Mouse (Mus musculus): ENCODE measurements at regions not wholly inside any gene's neighbourhood (a gene's known extent, or its start where the extent isn't known, plus 50 kb on each side); places are given as distances from the start of the nearest gene placed in this dataset.

DNA sequence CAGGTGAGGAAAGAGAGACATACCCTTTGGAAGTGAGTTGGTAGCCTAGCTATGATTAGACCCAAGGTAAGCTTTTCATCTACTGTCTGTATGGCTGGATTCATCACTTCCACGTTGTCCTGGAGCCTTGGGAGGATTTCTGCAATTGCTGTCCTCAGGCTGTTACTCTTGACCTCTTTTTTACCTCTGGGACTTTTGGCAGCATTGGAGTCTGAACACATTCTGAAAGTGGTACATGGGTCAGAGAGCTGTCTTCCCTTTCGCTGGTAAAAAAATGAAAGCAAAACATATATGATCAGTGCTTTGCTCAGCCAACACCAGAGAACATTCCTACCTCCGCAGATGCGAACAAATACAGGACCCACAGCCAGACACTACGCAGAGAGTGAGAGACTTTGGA, 136.1 kb upstream of the Bcl6 start:
- H3K4me3 ChIP-seq (ENCODE audit: extremely low read depth, insufficient read depth, insufficient read length) = no peak overlapping the region
- no peak for DNase-seq (ENCODE audit: low read depth in 1 of 2, low spot score in 2 of 2)
- WGBS = 87% methylated on average over 5 of the region's 5 CpGs
- H3K36me3 ChIP-seq (ENCODE audit: control insufficient read depth, insufficient read depth, low read length) = no peaks in the 10 kb centered on the region
- no peak for TF ChIP-seq CTCF (IDR thresholded peaks at IDR 0.05; ENCODE audit: extremely low read depth, insufficient read depth, insufficient read length, insufficient replicate concordance)
- no peaks in the 10 kb centered on the region for H3K27me3 ChIP-seq (ENCODE audit: control insufficient read depth, insufficient read depth, low read length)
- H3K27ac ChIP-seq (ENCODE audit: insufficient read depth, low read length) = no peak overlapping the region
- peaks cover 1% of the 10 kb centered on the region; the same call in 1 of the 2 replicates for H3K4me1 ChIP-seq (ENCODE audit: control insufficient read depth, insufficient read depth, insufficient read length)

- no peak overlapping the region for H3K27ac ChIP-seq (ENCODE audit: insufficient read depth, low read length)
- no peak for DNase-seq (ENCODE audit: low read depth in 1 of 2, low spot score in 2 of 2)
- H3K4me1 ChIP-seq (ENCODE audit: control insufficient read depth, insufficient read depth, insufficient read length) = peaks cover 1% of the 10 kb centered on the region; the same call in 1 of the 2 replicates
- H3K36me3 ChIP-seq (ENCODE audit: control insufficient read depth, insufficient read depth, low read length) = no peaks in the 10 kb centered on the region
- H3K27me3 ChIP-seq (ENCODE audit: control insufficient read depth, insufficient read depth, low read length) = no peaks in the 10 kb centered on the region
- no peak overlapping the region for H3K4me3 ChIP-seq (ENCODE audit: extremely low read depth, insufficient read depth, insufficient read length)
- TF ChIP-seq CTCF (IDR thresholded peaks at IDR 0.05; ENCODE audit: extremely low read depth, insufficient read depth, insufficient read length, insufficient replicate concordance) (no peak), POLR2A (IDR thresholded peaks at IDR 0.05; ENCODE audit: low read depth, low read length) (no peak)
- whole genome bisulfite sequencing = 83% methylated on average over 4 of the region's 4 CpGs
Observed at GRCm38 (mm10) chr16:24124083-24124482, 135.4 kb upstream of the Bcl6 start.

DNA sequence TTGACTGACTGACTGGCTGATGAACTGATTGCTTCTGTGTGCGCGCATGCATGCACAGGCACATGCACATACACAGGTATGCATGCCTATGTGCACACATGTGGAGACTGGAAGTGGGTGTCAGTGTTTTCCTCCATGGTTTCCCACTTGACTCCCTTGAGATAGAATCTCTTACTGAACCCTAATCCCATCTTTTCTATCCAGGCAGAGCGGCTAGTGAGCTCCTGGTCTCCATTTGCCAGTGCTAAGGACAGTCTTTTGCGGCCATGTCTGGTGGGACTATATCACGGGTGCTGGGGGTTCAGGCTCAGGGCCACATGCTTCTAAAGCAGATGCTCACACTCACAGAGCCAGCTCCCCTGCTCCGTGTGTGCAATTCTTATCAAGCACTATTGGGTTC, 133.0 kb upstream of the Bcl6 start:
- Histone ChIP-seq H3K27me3 (ENCODE audit: control insufficient read depth, insufficient read depth, low read length) (no peaks in the 10 kb centered on the region), H3K4me1 (ENCODE audit: control insufficient read depth, insufficient read depth, insufficient read length) (no peaks in the 10 kb centered on the region), H3K27ac (ENCODE audit: insufficient read depth, low read length) (no peak overlapping the region), H3K4me3 (ENCODE audit: extremely low read depth, insufficient read depth, insufficient read length) (no peak overlapping the region), H3K36me3 (ENCODE audit: control insufficient read depth, insufficient read depth, low read length) (no peaks in the 10 kb centered on the region)
- TF ChIP-seq POLR2A (IDR thresholded peaks at IDR 0.05; ENCODE audit: low read depth, low read length) = no peak
- no peak for TF ChIP-seq CTCF (IDR thresholded peaks at IDR 0.05; ENCODE audit: extremely low read depth, insufficient read depth, insufficient read length, insufficient replicate concordance)
- DNase-seq (ENCODE audit: low read depth in 1 of 2, low spot score in 2 of 2) = no peak
- 95% methylated on average over 6 of the region's 6 CpGs for WGBS

DNA sequence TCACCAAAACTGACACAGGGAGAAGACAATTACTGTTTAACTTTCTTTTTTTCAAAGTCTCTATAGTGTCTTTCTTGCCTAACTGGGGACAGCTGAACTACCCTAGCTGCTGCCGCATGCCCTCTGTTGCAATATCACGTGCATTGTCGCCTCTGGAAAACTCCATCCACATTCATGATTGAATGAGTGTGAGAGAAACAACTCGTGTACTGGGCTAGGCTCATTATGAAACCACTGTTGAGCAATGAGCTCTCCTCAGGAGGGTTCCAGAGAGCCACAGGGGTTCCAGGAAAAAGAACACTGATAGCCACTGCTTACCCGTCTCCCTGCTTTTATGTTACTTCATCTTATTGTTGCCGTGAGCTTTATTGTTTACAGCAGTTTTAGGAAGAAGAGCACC, 132.2 kb upstream of the Bcl6 start:
- WGBS = 81% methylated on average over 6 of the region's 6 CpGs

GRCm38 (mm10) chr16:24118487-24118886, 129.8 kb upstream of the Bcl6 start:
- Histone ChIP-seq H3K36me3 (ENCODE audit: control insufficient read depth, insufficient read depth, low read length) (no peaks in the 10 kb centered on the region), H3K27me3 (ENCODE audit: control insufficient read depth, insufficient read depth, low read length) (no peaks in the 10 kb centered on the region), H3K4me1 (ENCODE audit: control insufficient read depth, insufficient read depth, insufficient read length) (no peaks in the 10 kb centered on the region), H3K27ac (ENCODE audit: insufficient read depth, low read length) (no peak overlapping the region), H3K4me3 (ENCODE audit: extremely low read depth, insufficient read depth, insufficient read length) (no peak overlapping the region)
- DNase-seq (ENCODE audit: low read depth in 1 of 2, low spot score in 2 of 2) = no peak
- 87% methylated on average over 2 of the region's 2 CpGs for WGBS
- TF ChIP-seq POLR2A (IDR thresholded peaks at IDR 0.05; ENCODE audit: low read depth, low read length) (no peak), CTCF (IDR thresholded peaks at IDR 0.05; ENCODE audit: extremely low read depth, insufficient read depth, insufficient read length, insufficient replicate concordance) (no peak)

More for the DNA sequence above, 132.2 kb upstream of the Bcl6 start:
- H3K4me3 ChIP-seq (ENCODE audit: extremely low read depth, insufficient read depth, insufficient read length) = no peak overlapping the region
- H3K4me1 ChIP-seq (ENCODE audit: control insufficient read depth, insufficient read depth, insufficient read length) = no peaks in the 10 kb centered on the region
- TF ChIP-seq CTCF (IDR thresholded peaks at IDR 0.05; ENCODE audit: extremely low read depth, insufficient read depth, insufficient read length, insufficient replicate concordance) (no peak), POLR2A (IDR thresholded peaks at IDR 0.05; ENCODE audit: low read depth, low read length) (no peak)
- H3K27ac ChIP-seq (ENCODE audit: insufficient read depth, low read length) = no peak overlapping the region
- DNase-seq (ENCODE audit: low read depth in 1 of 2, low spot score in 2 of 2) = no peak
- no peaks in the 10 kb centered on the region for H3K27me3 ChIP-seq (ENCODE audit: control insufficient read depth, insufficient read depth, low read length)
- H3K36me3 ChIP-seq (ENCODE audit: control insufficient read depth, insufficient read depth, low read length) = no peaks in the 10 kb centered on the region

GRCm38 (mm10) chr16:24102854-24103690, 114.4 kb upstream of the Bcl6 start:
- no peaks in the 10 kb centered on the region for H3K4me1 ChIP-seq (ENCODE audit: control insufficient read depth, insufficient read depth, insufficient read length)
- no peaks in the 10 kb centered on the region for H3K27me3 ChIP-seq (ENCODE audit: control insufficient read depth, insufficient read depth, low read length)
- no peak overlapping the region for H3K27ac ChIP-seq (ENCODE audit: insufficient read depth, low read length)
- TF ChIP-seq CTCF (IDR thresholded peaks at IDR 0.05; ENCODE audit: extremely low read depth, insufficient read depth, insufficient read length, insufficient replicate concordance) (no peak), POLR2A (IDR thresholded peaks at IDR 0.05; ENCODE audit: low read depth, low read length) (no peak)
- H3K36me3 ChIP-seq (ENCODE audit: control insufficient read depth, insufficient read depth, low read length) = no peaks in the 10 kb centered on the region
- H3K4me3 ChIP-seq (ENCODE audit: extremely low read depth, insufficient read depth, insufficient read length) = no peak overlapping the region
- WGBS = 68% methylated on average over 8 of the region's 8 CpGs
- no peak for DNase-seq (ENCODE audit: low read depth in 1 of 2, low spot score in 2 of 2)

DNA sequence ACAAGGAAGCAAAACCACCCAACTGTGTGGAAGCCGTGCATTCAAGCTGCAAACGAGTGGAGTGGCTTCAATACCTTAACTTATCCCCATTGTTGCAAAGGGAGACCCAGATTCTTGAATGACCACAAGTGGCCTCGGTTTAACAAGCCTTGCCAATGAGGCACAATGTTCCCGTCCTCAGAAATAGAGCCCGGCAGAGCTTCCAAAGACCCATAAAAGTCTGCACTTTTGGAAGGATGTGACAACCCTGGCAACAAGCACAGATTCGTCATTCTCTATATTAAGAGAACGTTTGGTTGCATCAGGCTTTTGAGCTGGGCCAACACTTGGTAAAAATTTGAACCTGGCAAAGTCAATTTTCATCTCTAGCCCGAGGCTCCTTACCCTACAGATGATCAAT, 108.9 kb upstream of the Bcl6 start:
- H3K27me3 ChIP-seq (ENCODE audit: control insufficient read depth, insufficient read depth, low read length) = no peaks in the 10 kb centered on the region
- H3K4me3 ChIP-seq (ENCODE audit: extremely low read depth, insufficient read depth, insufficient read length) = no peak overlapping the region
- DNase-seq (ENCODE audit: low read depth in 1 of 2, low spot score in 2 of 2) = no peak
- 89% methylated on average over 8 of the region's 8 CpGs for WGBS
- no peak for TF ChIP-seq POLR2A (IDR thresholded peaks at IDR 0.05; ENCODE audit: low read depth, low read length)
- TF ChIP-seq CTCF (IDR thresholded peaks at IDR 0.05; ENCODE audit: extremely low read depth, insufficient read depth, insufficient read length, insufficient replicate concordance) = no peak
- H3K27ac ChIP-seq (ENCODE audit: insufficient read depth, low read length) = no peak overlapping the region
- H3K4me1 ChIP-seq (ENCODE audit: control insufficient read depth, insufficient read depth, insufficient read length) = no peaks in the 10 kb centered on the region; the same call in 1 of the 2 replicates
- no peaks in the 10 kb centered on the region for H3K36me3 ChIP-seq (ENCODE audit: control insufficient read depth, insufficient read depth, low read length)

Data from spleen, adult 2 months (tissue).